Mouse (Mus musculus): ENCODE measurements around the gene Dmc1. TPM values are rescaled to one million over a fixed set of nuclear protein-coding genes. Genes with fewer than 3 reads are reported as not detected.
A peak's percentile ranks its signal among the peaks of the same experiment; 100 is the strongest.

Gene Dmc1
- polyA plus RNA-seq, 1 experiment from 2014 or later, result 1.8 TPM

- H3K4me3 ChIP-seq (ENCODE audit: control insufficient read depth in 1 of 2, insufficient read depth in 1 of 2, low read depth in 1 of 2, low read length in 2 of 2), result no peak overlapping the region
- H3K4me2 ChIP-seq (ENCODE audit: low read length), result peak overlapping the region; percentile 28
- no peaks in the 10 kb centered on the region for H3K27me3 ChIP-seq (ENCODE audit: control insufficient read depth, insufficient read depth, low read length)
- no peaks in the 10 kb centered on the region for H3K36me3 ChIP-seq (ENCODE audit: control insufficient read depth, insufficient read depth, low read length)
- 35% methylated on average over 9 of the region's 9 CpGs for WGBS
- H3K9ac ChIP-seq (ENCODE audit: low read length), result no peak overlapping the region
- H3K9me3 ChIP-seq (ENCODE audit: control insufficient read depth, low read length), result no peaks in the 10 kb centered on the region
- no peak for ATAC-seq (ENCODE audit: insufficient number of reproducible peaks, insufficient read depth, low FRiP score, low read depth)
- H3K27ac ChIP-seq (replicated peaks in 1 of 2; ENCODE audit: control insufficient read depth in 1 of 2, insufficient read depth in 1 of 2, low read depth in 2 of 2, low read length in 2 of 2), result peak overlapping the region; percentile 7 to 72; a peak in 3 of 4 replicates
- H3K4me1 ChIP-seq (ENCODE audit: control insufficient read depth in 2 of 2, insufficient read depth in 2 of 2, low read length in 2 of 2), result peaks cover 0 to 10% of the 10 kb centered on the region in 2 experiments; a peak in 2 of 4 replicates
Measured at GRCm38 (mm10) chr15:79562417-79562816, 42.5 kb downstream of the Dmc1 start.

- H3K9me3 ChIP-seq (ENCODE audit: control insufficient read depth, low read length), result no peaks in the 10 kb centered on the region
- no peaks in the 10 kb centered on the region for H3K27me3 ChIP-seq (ENCODE audit: control insufficient read depth, insufficient read depth, low read length)
- 56% methylated on average over 3 of the region's 3 CpGs for WGBS
- peaks cover 0 to 10% of the 10 kb centered on the region in 2 experiments; a peak in 2 of 4 replicates for H3K4me1 ChIP-seq (ENCODE audit: control insufficient read depth in 2 of 2, insufficient read depth in 2 of 2, low read length in 2 of 2)
- no peak for ATAC-seq (ENCODE audit: insufficient number of reproducible peaks, insufficient read depth, low FRiP score, low read depth)
- no peaks in the 10 kb centered on the region for H3K36me3 ChIP-seq (ENCODE audit: control insufficient read depth, insufficient read depth, low read length)
- no peak overlapping the region for H3K27ac ChIP-seq (replicated peaks in 1 of 2; ENCODE audit: control insufficient read depth in 1 of 2, insufficient read depth in 1 of 2, low read depth in 2 of 2, low read length in 2 of 2)
- no peak overlapping the region for H3K4me3 ChIP-seq (ENCODE audit: control insufficient read depth in 1 of 2, insufficient read depth in 1 of 2, low read depth in 1 of 2, low read length in 2 of 2)
- no peak overlapping the region for H3K9ac ChIP-seq (ENCODE audit: low read length)
- H3K4me2 ChIP-seq (ENCODE audit: low read length), result no peak overlapping the region
Measured at GRCm38 (mm10) chr15:79559649-79560048, 45.3 kb downstream of the Dmc1 start.

GRCm38 (mm10) chr15:79552566-79552965 is 52.3 kb downstream of the Dmc1 start:
- Histone ChIP-seq H3K4me3 (ENCODE audit: control insufficient read depth in 1 of 2, insufficient read depth in 1 of 2, low read depth in 1 of 2, low read length in 2 of 2) (no peak overlapping the region), H3K27ac (replicated peaks in 1 of 2; ENCODE audit: control insufficient read depth in 1 of 2, insufficient read depth in 1 of 2, low read depth in 2 of 2, low read length in 2 of 2) (no peak overlapping the region), H3K4me2 (ENCODE audit: low read length) (no peak overlapping the region), H3K36me3 (ENCODE audit: control insufficient read depth, insufficient read depth, low read length) (no peaks in the 10 kb centered on the region), H3K27me3 (ENCODE audit: control insufficient read depth, insufficient read depth, low read length) (no peaks in the 10 kb centered on the region), H3K9ac (ENCODE audit: low read length) (no peak overlapping the region), H3K4me1 (ENCODE audit: control insufficient read depth in 2 of 2, insufficient read depth in 2 of 2, low read length in 2 of 2) (no peaks in the 10 kb centered on the region), H3K9me3 (ENCODE audit: control insufficient read depth, low read length) (no peaks in the 10 kb centered on the region)
- WGBS, result 55% methylated on average over 5 of the region's 5 CpGs
- no peak for ATAC-seq (ENCODE audit: insufficient number of reproducible peaks, insufficient read depth, low FRiP score, low read depth)

GRCm38 (mm10) chr15:79548226-79548625 is 56.7 kb downstream of the Dmc1 start:
- H3K4me1 ChIP-seq (ENCODE audit: control insufficient read depth in 2 of 2, insufficient read depth in 2 of 2, low read length in 2 of 2), result peaks cover 7 to 18% of the 10 kb centered on the region in 2 experiments
- WGBS, result 92% methylated on average over 2 of the region's 2 CpGs

GRCm38 (mm10) chr15:79547289-79547820 is 57.6 kb downstream of the Dmc1 start:
- WGBS, result 72% methylated on average over 17 of the region's 17 CpGs
- no peak for ATAC-seq (ENCODE audit: insufficient number of reproducible peaks, insufficient read depth, low FRiP score, low read depth)
- peak overlapping the region; percentile 75 for H3K9ac ChIP-seq (ENCODE audit: low read length)
- peak overlapping the region; percentile 97 to 99 for H3K27ac ChIP-seq (replicated peaks in 1 of 2; ENCODE audit: control insufficient read depth in 1 of 2, insufficient read depth in 1 of 2, low read depth in 2 of 2, low read length in 2 of 2)
- no peaks in the 10 kb centered on the region for H3K9me3 ChIP-seq (ENCODE audit: control insufficient read depth, low read length)
- peaks cover 7 to 18% of the 10 kb centered on the region in 2 experiments for H3K4me1 ChIP-seq (ENCODE audit: control insufficient read depth in 2 of 2, insufficient read depth in 2 of 2, low read length in 2 of 2)
- peaks cover 21% of the 10 kb centered on the region for H3K36me3 ChIP-seq (ENCODE audit: control insufficient read depth, insufficient read depth, low read length)
- H3K27me3 ChIP-seq (ENCODE audit: control insufficient read depth, insufficient read depth, low read length), result no peaks in the 10 kb centered on the region
- peak overlapping the region; percentile 73 for H3K4me2 ChIP-seq (ENCODE audit: low read length)
- peak overlapping the region; percentile 97 for H3K4me3 ChIP-seq (ENCODE audit: control insufficient read depth in 1 of 2, insufficient read depth in 1 of 2, low read depth in 1 of 2, low read length in 2 of 2)

More at GRCm38 (mm10) chr15:79548226-79548625, 56.7 kb downstream of the Dmc1 start:
- Histone ChIP-seq H3K9ac (ENCODE audit: low read length) (no peak overlapping the region), H3K9me3 (ENCODE audit: control insufficient read depth, low read length) (no peaks in the 10 kb centered on the region), H3K27ac (replicated peaks in 1 of 2; ENCODE audit: control insufficient read depth in 1 of 2, insufficient read depth in 1 of 2, low read depth in 2 of 2, low read length in 2 of 2) (no peak overlapping the region), H3K36me3 (ENCODE audit: control insufficient read depth, insufficient read depth, low read length) (peaks cover 12% of the 10 kb centered on the region), H3K4me2 (ENCODE audit: low read length) (no peak overlapping the region), H3K4me3 (ENCODE audit: control insufficient read depth in 1 of 2, insufficient read depth in 1 of 2, low read depth in 1 of 2, low read length in 2 of 2) (no peak overlapping the region), H3K27me3 (ENCODE audit: control insufficient read depth, insufficient read depth, low read length) (no peaks in the 10 kb centered on the region)
- no peak for ATAC-seq (ENCODE audit: insufficient number of reproducible peaks, insufficient read depth, low FRiP score, low read depth)

GRCm38 (mm10) chr15:79546410-79547288 is 58.3 kb downstream of the Dmc1 start, which contains the start of gene Ddx17:
Gene Ddx17, minus strand, starts transcription at chr15:79546741.
- WGBS, result 2% methylated on average over 83 of the region's 84 CpGs
- H3K9me3 ChIP-seq (ENCODE audit: control insufficient read depth, low read length), result no peaks in the 10 kb centered on the region
- peak within 1 kb of the TSS; percentile 97 for H3K4me3 ChIP-seq (ENCODE audit: control insufficient read depth in 1 of 2, insufficient read depth in 1 of 2, low read depth in 1 of 2, low read length in 2 of 2)
- H3K27ac ChIP-seq (replicated peaks in 1 of 2; ENCODE audit: control insufficient read depth in 1 of 2, insufficient read depth in 1 of 2, low read depth in 2 of 2, low read length in 2 of 2), result peak within 1 kb of the TSS; percentile 98 to 99
- H3K4me2 ChIP-seq (ENCODE audit: low read length), result peak within 1 kb of the TSS; percentile 79
- peaks cover 28% of the 10 kb centered on the region for H3K36me3 ChIP-seq (ENCODE audit: control insufficient read depth, insufficient read depth, low read length)
- peak within 1 kb of the TSS; percentile 99 for H3K9ac ChIP-seq (ENCODE audit: low read length)
- ATAC-seq (ENCODE audit: insufficient number of reproducible peaks, insufficient read depth, low FRiP score, low read depth), result peak; percentile 96
- no peaks in the 10 kb centered on the region for H3K27me3 ChIP-seq (ENCODE audit: control insufficient read depth, insufficient read depth, low read length)
- H3K4me1 ChIP-seq (ENCODE audit: control insufficient read depth in 2 of 2, insufficient read depth in 2 of 2, low read length in 2 of 2), result peaks cover 7 to 18% of the 10 kb centered on the region in 2 experiments

- Histone ChIP-seq H3K27ac (replicated peaks in 1 of 2; ENCODE audit: control insufficient read depth in 1 of 2, insufficient read depth in 1 of 2, low read depth in 2 of 2, low read length in 2 of 2) (peak overlapping the region; percentile 98 to 99), H3K9ac (ENCODE audit: low read length) (peak overlapping the region; percentile 99), H3K36me3 (ENCODE audit: control insufficient read depth, insufficient read depth, low read length) (peaks cover 34% of the 10 kb centered on the region), H3K4me3 (ENCODE audit: control insufficient read depth in 1 of 2, insufficient read depth in 1 of 2, low read depth in 1 of 2, low read length in 2 of 2) (peak overlapping the region; percentile 97), H3K27me3 (ENCODE audit: control insufficient read depth, insufficient read depth, low read length) (no peaks in the 10 kb centered on the region), H3K4me1 (ENCODE audit: control insufficient read depth in 2 of 2, insufficient read depth in 2 of 2, low read length in 2 of 2) (peaks cover 7 to 18% of the 10 kb centered on the region in 2 experiments), H3K4me2 (ENCODE audit: low read length) (peak overlapping the region; percentile 79), H3K9me3 (ENCODE audit: control insufficient read depth, low read length) (no peaks in the 10 kb centered on the region)
- ATAC-seq (ENCODE audit: insufficient number of reproducible peaks, insufficient read depth, low FRiP score, low read depth), result peak; percentile 58
- WGBS, result under 1% methylated on average over 52 of the region's 52 CpGs
Measured at GRCm38 (mm10) chr15:79545921-79546399, 58.9 kb downstream of the Dmc1 start.

Measured in heart, embryonic 14.5 days (tissue).